Mouse (Mus musculus) gastrocnemius, adult 2 months (tissue): Measurements from ENCODE around the gene Trcg1. TPM values are rescaled to one million over a fixed set of nuclear protein-coding genes. Genes with fewer than 3 reads are reported as not detected.
"Not testable (repeated sequence)": the region's sequence is repeated elsewhere in the genome, so short reads cannot be mapped to it uniquely, and the experiment has no call there.

ENCODE experiments used
- DNase-seq: peaks from one replicate; pipeline ENCODE4 v3.0.0; 2022
- H3K27ac ChIP-seq: fragments of 200-600 bp; 2 replicates; pipeline ENCODE4 v1.8.1; 2022; ENCODE audit warnings: mild to moderate bottlenecking
- H3K4me3 ChIP-seq: fragments of 200-600 bp; 2 replicates; pipeline ENCODE4 v1.8.1; 2022; ENCODE audit warnings: mild to moderate bottlenecking, moderate library complexity
- CTCF ChIP-seq: fragments of 200-600 bp; IDR thresholded peaks from 2 replicates; pipeline ENCODE4 v1.8.1; 2022; ENCODE audit warnings: antibody characterized with exemption, mild to moderate bottlenecking, moderate library complexity
- intact Hi-C: fragments of 180-260 bp; cut with DNase I; formaldehyde crosslinking; loops from one replicate; pipeline ENCODE4 v1.15.1; 2025
- total RNA-seq, 2 experiments: library from RNA; stranded (reverse); gene quantifications; 2 replicates each; pipeline ENCODE4 v1.2.3; 2021

Gene Trcg1
- total RNA-seq, 2 experiments from 2014 or later = not detected

DNA sequence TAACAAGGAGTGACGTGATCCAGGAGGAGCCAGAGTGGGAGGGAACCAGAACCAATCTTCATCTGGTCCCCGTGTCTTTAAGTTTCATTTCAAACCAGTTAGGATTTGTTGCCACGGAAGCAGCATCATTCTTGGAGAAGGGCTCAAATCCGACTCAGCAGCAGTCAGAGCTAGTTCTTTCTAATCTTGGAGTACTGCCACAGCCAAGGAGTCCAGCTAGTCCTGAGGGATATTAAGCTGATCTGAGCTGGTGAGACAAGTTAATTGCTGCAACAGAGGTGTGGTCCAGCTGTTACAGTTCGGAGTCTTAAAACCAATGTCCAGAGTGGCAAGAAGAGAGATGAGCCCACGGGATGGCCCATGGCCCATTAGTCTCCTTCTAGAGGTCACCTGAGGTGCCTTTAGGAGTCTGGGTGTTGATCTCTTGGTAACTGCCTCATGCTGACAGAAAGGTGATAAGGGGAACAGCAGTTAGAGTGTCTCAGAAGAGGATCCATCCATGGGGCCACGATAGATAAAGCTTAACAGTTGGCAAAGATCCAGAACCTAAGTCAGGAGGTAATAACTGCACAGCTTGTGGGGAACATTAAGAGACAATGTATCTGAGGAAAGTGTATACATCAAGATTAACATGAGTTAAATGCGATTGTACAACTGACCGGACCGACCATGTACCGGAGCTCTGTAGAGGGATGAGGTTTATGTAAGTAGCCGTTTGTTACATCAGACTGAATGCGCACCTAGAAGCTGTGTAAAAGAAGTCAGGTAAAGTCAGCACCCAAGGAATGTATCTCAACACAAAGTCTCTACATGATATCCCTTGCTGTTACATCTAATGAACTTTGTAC, 10.4 kb upstream of the Trcg1 start:
- intact Hi-C loops = no loop called here
- H3K4me3 ChIP-seq = no peak overlapping the region
- TF ChIP-seq CTCF = no peak
- no peak overlapping the region for H3K27ac ChIP-seq
- no peak for DNase-seq

DNA sequence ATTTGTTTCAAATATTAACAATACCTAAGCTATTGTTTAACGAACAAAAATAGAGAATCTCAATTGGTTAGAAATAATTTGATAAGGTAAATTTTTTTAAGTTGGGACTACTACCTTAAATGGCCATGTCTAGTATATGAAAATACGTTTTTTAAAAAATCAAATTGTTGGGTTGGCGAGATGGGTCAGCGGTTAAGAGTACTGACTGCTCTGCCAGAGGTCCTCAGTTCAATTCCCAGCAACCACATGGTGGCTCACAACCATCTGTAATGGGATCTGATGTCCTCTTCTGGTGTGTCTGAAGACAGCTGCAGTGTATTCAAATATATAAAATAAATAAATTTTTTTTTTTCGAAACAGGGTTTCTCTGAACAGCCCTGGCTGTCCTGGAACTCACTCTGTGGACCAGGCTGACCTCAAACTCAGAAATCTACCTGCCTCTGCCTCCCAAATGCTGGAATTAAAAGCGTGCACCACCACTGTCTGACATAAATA, 9.7 kb upstream of the Trcg1 start:
- intact Hi-C loops, H3K4me3 ChIP-seq, DNase-seq, H3K27ac ChIP-seq: not testable (repeated sequence)

DNA sequence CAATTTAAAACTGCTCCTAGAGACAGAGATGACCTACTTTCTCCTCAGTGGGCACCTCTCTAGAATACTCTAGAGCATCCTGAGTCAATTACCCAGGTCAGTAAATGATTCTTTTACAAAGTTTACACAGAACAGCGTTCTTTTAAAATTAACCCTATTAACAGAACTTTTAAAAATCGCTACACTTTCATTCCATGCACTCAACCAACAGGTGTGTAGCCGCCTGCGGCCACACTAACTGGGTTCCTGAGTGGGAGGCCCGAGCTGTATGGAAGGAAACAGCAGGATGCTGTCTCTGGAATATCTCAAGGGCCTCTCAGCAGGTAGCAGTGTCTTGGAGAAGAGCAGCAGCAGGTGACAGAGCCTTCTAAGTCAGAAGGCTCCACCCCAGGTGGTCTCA, 9.2 kb upstream of the Trcg1 start:
- H3K27ac ChIP-seq = no peak overlapping the region
- DNase-seq = no peak
- TF ChIP-seq CTCF = no peak
- H3K4me3 ChIP-seq = no peak overlapping the region
- intact Hi-C loops = no loop called here

GRCm38 (mm10) chr9:57228186-57228585, 8.2 kb upstream of the Trcg1 start:
- no peak for TF ChIP-seq CTCF
- no peak for DNase-seq
- Histone ChIP-seq H3K27ac (no peak overlapping the region), H3K4me3 (no peak overlapping the region)
- intact Hi-C loops = no loop called here

GRCm38 (mm10) chr9:57229726-57230125, 6.6 kb upstream of the Trcg1 start:
- intact Hi-C loops = no loop called here
- no peak for TF ChIP-seq CTCF
- Histone ChIP-seq H3K4me3 (no peak overlapping the region), H3K27ac (no peak overlapping the region)
- no peak for DNase-seq

- no peak for DNase-seq
- Histone ChIP-seq H3K4me3 (no peak overlapping the region), H3K27ac (no peak overlapping the region)
- no peak for TF ChIP-seq CTCF
- intact Hi-C loops = no loop called here
These were observed 6.1 kb upstream of the Trcg1 start for GRCm38 (mm10) chr9:57230146-57230783.

GRCm38 (mm10) chr9:57231536-57232255, 4.7 kb upstream of the Trcg1 start:
- intact Hi-C loops = no loop called here
- no peak for TF ChIP-seq CTCF
- Histone ChIP-seq H3K27ac (no peak overlapping the region), H3K4me3 (no peak overlapping the region)
- no peak for DNase-seq

DNA sequence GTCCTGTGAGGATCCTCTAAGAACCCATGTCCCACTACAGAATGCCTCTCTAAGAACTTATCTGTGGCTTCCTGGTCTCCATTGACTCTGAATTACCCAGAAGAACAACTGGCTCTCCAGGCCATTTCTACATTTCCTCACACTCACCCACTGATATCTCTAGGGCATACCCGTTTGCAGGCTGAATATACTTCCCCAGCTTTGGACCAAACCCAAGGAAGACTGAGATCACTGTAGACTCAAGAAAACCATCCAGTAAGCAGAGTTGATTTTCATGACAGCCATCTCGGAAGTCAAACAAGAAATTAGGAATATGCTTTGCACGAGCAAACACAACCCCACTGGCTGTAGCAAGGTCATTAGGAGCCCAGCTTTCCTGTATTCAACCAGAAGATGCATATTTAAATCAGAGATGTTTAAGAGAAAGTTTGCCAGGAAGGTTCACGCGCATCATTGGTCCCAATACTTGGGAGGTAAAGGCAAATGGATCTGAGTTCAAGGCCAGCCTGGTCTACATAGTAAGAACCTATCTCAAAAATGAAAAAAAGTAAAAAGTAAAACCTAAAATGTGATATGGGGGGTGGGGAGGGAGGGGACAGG, 3.9 kb upstream of the Trcg1 start:
- Histone ChIP-seq H3K4me3 (no peak overlapping the region), H3K27ac (no peak overlapping the region)
- intact Hi-C loops = no loop called here
- TF ChIP-seq CTCF = no peak
- DNase-seq = no peak

DNA sequence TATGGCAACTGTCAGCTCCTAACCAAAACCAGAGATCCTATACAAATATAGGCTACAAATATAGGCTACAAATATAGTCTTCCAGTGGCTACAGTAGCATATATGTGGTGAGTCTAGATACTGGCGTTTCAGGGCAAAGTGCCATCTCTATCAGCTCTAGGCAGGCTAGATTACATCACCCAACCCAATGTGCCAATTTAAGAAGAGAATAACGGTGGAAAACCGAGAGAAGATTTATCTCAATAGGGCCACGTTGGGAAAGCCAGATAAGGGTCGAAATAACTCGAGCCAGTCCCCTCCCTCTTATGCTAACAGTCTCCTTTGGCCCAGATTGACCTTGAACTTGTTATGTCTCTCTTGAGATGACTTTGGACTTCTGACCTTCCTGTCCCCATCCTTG, 3.2 kb upstream of the Trcg1 start:
- DNase-seq = no peak
- intact Hi-C loops = no loop called here
- no peak for TF ChIP-seq CTCF
- H3K27ac ChIP-seq = no peak overlapping the region
- no peak overlapping the region for H3K4me3 ChIP-seq

DNA sequence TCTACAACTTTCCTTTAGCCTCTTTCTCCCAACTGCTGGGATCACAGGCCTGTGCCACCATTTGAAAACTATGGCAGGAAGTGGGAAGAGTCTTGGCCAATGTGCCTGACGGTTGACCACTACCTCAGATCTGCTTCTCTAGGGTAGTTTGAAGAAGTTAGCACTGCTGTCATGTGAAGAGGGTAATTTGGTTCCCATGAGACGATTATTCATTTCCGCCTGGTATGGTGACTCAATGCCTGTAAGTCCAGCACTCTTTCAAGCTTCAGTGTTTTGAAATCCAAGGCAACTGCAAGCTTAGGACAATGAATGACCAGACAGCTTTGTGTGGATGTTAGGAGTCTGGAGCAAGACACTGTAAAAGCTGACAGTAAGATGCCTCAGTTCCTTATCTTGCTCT, 2.6 kb upstream of the Trcg1 start:
- no peak overlapping the region for H3K4me3 ChIP-seq
- no peak overlapping the region for H3K27ac ChIP-seq
- DNase-seq = no peak
- no peak for TF ChIP-seq CTCF
- intact Hi-C loops = no loop called here

DNA sequence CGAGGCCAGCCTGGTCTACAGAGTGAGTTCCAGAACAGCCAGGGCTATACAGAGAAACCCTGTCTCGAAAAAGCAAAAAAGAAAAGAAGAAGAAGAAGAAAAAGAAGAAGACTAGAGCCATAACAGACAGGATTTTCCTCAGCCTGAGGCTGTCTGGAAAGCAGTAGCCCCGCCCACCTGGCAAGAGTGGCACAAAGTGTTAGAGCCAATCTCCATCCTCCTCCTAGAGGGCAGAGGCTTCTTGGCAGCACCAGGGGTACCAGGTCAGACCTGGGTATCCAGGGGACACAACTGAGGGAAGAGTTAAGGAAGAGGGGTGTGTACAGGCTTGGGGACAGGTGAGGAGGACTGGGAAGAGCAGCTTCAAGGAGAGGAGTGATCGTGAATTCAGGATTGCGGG, 1.3 kb downstream of the Trcg1 start:
- no peak for TF ChIP-seq CTCF
- intact Hi-C loops = no loop called here

GRCm38 (mm10) chr9:57238220-57238619, 1.9 kb downstream of the Trcg1 start:
- Histone ChIP-seq H3K4me3 (no peak overlapping the region), H3K27ac (no peak overlapping the region)
- intact Hi-C loops = no loop called here
- DNase-seq = no peak
- no peak for TF ChIP-seq CTCF

More for the DNA sequence above, 1.3 kb downstream of the Trcg1 start:
- Histone ChIP-seq H3K4me3 (no peak overlapping the region), H3K27ac (no peak overlapping the region)
- DNase-seq = no peak

DNA sequence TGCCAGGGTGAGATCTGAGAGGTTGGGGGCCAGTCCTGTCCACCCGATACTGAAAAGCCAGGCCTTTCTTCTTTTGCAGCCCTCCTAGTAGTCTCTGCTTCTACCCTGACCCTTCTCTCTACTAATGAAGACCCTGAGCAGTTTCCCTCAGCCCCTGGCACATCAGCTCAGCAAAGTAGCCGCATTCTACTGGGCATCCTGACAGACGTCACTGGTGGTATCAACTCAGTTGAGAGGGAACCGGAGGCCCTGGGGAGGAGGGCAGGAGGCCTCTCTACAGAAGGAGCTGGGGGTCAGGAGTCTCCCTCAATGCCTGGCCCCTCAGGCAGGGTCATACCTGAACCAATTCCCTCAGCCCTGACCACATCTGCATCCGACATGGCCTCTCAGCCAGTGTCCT, 4.8 kb downstream of the Trcg1 start:
- H3K27ac ChIP-seq = no peak overlapping the region
- no peak for DNase-seq
- no peak for TF ChIP-seq CTCF
- intact Hi-C loops = no loop called here
- no peak overlapping the region for H3K4me3 ChIP-seq
